Mouse (Mus musculus) forebrain, embryonic 10.5 days (tissue): ENCODE measurements around the gene Cd33. TPM values are rescaled to one million over a fixed set of nuclear protein-coding genes. Genes with fewer than 3 reads are reported as not detected.

Experiments
- DNase-seq: peaks from one replicate; pipeline ENCODE4 v3.0.0-alpha.2; 2017; ENCODE audit warnings: low spot score; ENCODE audit errors: extremely low spot score
- H3K27ac ChIP-seq: fragments of 300-500 bp; sonication (generic); 2 replicates; pipeline ENCODE4 v1.5.1; 2016; ENCODE audit warnings: mild to moderate bottlenecking
- H3K27me3 ChIP-seq: fragments of 300-500 bp; sonication (generic); 2 replicates; pipeline ENCODE4 v1.6.1; 2016; ENCODE audit warnings: mild to moderate bottlenecking; ENCODE audit not compliant: poor library complexity, severe bottlenecking
- H3K36me3 ChIP-seq: fragments of 300-500 bp; sonication (generic); replicated peaks from 2 replicates; pipeline ENCODE4 v1.6.1; 2016; ENCODE audit warnings: mild to moderate bottlenecking, moderate library complexity
- H3K4me1 ChIP-seq: fragments of 300-500 bp; sonication (generic); 2 replicates; pipeline ENCODE4 v1.6.1; 2016
- H3K4me3 ChIP-seq: fragments of 300-500 bp; sonication (generic); 2 replicates; pipeline ENCODE4 v1.5.1; 2016; ENCODE audit warnings: mild to moderate bottlenecking, moderate library complexity
- H3K9me3 ChIP-seq: fragments of 300-500 bp; sonication (generic); 2 replicates; pipeline ENCODE4 v1.6.1; 2016; ENCODE audit warnings: mild to moderate bottlenecking, moderate library complexity
- WGBS: fragments of 180-500 bp; shearing (Covaris S2); methylation state at CpG from one replicate; pipeline ENCODE4 v1.1.7; 2016; 5-methylcytosine and 5-hydroxymethylcytosine counted together
- polyA plus RNA-seq: library from polyadenylated mRNA; unstranded; fragments of >200 nt; fragmentation: Nextera tagmentation; extraction: Ambion mirVana; gene quantifications from 2 replicates; pipeline ENCODE4 v1.2.1, GENCODE M21; 2016

Cd33 gene
- polyA plus RNA-seq, 1 experiment from 2014 or later, result 0.86 TPM

DNA sequence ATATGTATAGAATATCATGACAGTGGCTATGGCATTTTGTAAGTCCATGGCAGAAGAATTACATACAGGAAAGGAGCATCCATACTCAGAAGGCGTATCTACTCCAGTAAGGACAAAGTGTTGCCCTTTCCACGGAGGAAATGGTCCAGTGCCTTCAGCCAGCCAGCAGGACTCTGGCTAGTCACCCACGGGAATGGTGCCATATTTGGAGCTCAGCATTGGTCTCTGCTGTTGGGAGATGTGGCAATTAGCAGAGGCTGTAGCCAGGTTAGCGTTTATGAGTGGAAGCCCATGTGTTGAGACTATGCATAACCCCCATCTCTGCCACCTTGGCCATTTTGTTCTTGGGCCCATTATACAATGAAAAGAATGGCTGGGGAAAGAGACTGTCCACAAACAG, 4.0 kb upstream of the Cd33 start:
- WGBS, result 82% methylated on average over 4 of the region's 4 CpGs
- no peak for DNase-seq
- Histone ChIP-seq H3K27me3 (no peaks in the 10 kb centered on the region), H3K27ac (no peak overlapping the region), H3K9me3 (no peaks in the 10 kb centered on the region), H3K36me3 (no peaks in the 10 kb centered on the region), H3K4me1 (no peaks in the 10 kb centered on the region), H3K4me3 (no peak overlapping the region)

DNA sequence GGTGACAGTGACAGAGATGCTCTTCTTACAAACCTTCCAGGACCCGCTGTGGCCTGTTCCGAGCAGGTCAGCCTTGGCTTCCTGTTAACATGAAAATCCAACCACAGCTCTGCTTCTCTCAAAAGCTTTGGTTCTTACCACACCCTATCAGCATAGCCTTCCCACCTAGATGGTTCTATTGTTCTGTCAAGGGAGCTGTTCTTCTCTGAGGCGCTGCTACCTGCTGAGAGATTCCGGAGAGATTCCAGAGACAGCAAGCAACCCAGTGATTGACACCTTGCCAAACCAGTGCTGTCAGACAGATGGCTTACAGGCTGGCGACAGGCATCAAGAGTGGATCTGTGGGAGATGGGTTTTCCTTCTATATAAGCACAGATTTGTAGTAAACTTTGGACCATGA, 3.4 kb upstream of the Cd33 start:
- no peak for DNase-seq
- 43% methylated on average over 5 of the region's 5 CpGs for WGBS
- Histone ChIP-seq H3K27me3 (no peaks in the 10 kb centered on the region), H3K36me3 (no peaks in the 10 kb centered on the region), H3K27ac (no peak overlapping the region), H3K9me3 (no peaks in the 10 kb centered on the region), H3K4me3 (no peak overlapping the region), H3K4me1 (no peaks in the 10 kb centered on the region)

DNA sequence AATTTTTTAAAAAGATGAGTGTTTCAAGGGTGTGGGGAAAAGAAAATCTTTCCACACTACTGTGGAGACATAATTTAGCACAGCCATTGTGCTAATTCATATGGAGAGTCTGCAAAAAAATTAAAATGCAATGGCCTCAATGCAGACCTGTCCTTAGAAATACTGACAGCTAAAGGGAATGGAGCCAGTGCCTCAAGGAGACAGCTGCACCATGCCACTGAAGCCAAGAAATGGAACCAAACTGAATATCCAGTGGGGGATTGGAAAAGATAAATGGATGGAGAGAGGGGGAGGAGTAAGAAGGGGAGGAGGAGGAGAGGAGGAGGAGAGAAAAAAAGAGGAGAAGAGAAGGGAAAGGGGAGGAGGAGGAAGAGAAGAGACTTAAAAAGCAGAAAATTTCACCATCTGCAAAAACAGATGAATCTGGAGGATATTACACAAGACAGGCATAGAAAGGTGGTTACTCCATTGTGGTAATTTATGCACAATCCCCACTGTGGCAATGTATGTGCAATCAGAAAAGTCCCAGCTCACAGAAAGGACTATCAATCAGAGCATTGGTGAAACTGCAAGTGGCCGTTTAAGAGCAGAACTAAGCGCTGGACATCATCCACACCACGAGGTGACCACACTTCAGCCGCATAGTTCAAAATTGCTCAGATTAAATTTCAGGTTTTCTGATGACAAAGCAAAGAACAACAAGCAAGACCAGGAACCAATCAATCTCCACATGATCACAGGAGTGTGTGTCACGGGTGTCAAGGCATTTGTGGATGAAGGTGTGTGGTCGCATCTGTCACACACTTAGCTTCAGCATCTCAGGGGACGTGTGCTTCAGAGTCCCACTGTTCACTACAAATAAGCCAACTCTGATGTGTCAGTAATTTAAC, 1.7 kb upstream of the Cd33 start:
- Histone ChIP-seq H3K4me1 (no peaks in the 10 kb centered on the region), H3K9me3 (no peaks in the 10 kb centered on the region), H3K27ac (no peak overlapping the region), H3K4me3 (no peak overlapping the region), H3K27me3 (no peaks in the 10 kb centered on the region), H3K36me3 (no peaks in the 10 kb centered on the region)
- DNase-seq, result no peak
- WGBS, result 82% methylated on average over 7 of the region's 7 CpGs

DNA sequence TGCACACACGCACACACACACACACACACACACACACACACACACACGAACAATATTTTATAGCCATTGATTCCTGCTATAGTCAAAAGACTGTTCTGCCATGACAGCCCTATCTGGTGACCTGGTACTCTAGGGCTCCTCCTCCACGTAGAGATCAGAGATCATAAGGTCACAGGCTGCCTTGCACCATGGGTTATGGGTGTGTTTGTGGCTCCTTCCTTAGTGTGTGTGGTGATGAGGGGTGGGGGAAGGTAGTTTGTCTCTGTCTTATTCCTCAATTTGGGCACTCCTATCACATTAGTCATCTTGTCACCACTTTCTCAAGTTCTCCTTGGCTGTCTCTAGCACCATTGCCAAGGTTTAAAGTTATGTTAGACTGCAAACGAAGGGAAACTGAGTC, 5.7 kb downstream of the Cd33 start:
- no peak for DNase-seq
- 77% methylated on average over 4 of the region's 4 CpGs for WGBS
- Histone ChIP-seq H3K36me3 (no peaks in the 10 kb centered on the region), H3K27ac (no peak overlapping the region), H3K4me3 (no peak overlapping the region), H3K9me3 (no peaks in the 10 kb centered on the region; the same call in 1 of the 2 replicates), H3K27me3 (no peaks in the 10 kb centered on the region), H3K4me1 (no peaks in the 10 kb centered on the region)

DNA sequence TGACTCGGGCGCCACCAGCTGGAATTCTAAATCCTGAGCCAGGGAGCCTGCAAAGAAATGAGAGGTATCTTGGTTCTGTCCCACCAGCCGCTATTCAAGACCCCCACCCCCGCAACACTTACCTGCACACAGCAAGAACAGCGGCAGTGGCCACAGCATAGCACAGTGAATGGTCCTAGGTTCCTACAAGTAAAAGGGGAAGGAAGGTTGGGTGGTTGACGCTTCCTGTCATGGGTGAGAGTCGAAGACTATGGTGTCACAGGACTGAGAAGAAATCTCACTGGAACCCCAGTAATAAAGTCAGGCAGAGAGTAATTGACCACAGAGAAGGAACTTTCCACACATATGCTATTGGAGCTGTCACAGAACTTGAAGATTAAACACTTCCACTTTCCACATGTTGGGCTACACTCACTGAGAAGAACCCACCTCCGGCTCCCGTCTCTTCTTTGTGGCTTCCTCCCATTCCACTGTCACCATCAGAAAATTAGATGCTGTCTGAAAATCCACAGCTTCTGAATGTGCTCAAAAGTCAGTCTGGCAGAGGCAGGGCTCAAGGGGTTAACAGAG, 11.2 kb downstream of the Cd33 start:
- no peaks in the 10 kb centered on the region for H3K36me3 ChIP-seq
- H3K4me3 ChIP-seq, result no peak overlapping the region
- no peak overlapping the region for H3K27ac ChIP-seq
- 91% methylated on average over 9 of the region's 9 CpGs for WGBS
- no peak for DNase-seq
- H3K9me3 ChIP-seq, result no peaks in the 10 kb centered on the region; the same call in 1 of the 2 replicates
- H3K27me3 ChIP-seq, result no peaks in the 10 kb centered on the region
- no peaks in the 10 kb centered on the region for H3K4me1 ChIP-seq

DNA sequence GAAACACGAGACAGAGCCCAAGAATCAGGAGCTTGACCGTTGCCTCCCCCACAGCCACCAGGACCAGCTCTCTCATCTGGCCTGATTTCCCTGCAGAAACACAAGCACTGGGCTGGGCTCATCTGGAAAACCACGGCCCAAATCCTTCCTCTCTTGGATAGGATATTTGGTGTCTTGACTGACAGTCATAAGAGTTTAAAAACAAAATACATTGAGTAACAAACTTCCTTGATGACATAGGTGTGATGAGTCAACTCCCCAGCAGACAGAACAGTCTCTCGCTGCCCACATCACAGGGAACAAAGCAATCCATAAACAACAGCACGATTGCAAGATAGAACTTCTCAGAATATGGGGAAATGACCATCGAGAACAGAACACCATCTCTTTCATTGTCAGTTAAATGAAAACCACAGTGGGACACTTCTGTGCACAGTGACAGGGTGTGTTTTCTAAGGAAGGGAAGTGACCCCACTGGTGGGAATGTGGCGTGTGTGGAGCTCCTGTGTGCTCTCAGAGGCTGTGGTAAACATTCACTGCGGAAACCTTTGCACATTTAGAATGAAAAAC, 13.9 kb downstream of the Cd33 start:
- Histone ChIP-seq H3K9me3 (no peaks in the 10 kb centered on the region; the same call in 1 of the 2 replicates), H3K36me3 (no peaks in the 10 kb centered on the region), H3K4me3 (no peak overlapping the region), H3K4me1 (no peaks in the 10 kb centered on the region), H3K27me3 (no peaks in the 10 kb centered on the region), H3K27ac (no peak overlapping the region)
- DNase-seq, result no peak
- 85% methylated on average over 8 of the region's 8 CpGs for WGBS

DNA sequence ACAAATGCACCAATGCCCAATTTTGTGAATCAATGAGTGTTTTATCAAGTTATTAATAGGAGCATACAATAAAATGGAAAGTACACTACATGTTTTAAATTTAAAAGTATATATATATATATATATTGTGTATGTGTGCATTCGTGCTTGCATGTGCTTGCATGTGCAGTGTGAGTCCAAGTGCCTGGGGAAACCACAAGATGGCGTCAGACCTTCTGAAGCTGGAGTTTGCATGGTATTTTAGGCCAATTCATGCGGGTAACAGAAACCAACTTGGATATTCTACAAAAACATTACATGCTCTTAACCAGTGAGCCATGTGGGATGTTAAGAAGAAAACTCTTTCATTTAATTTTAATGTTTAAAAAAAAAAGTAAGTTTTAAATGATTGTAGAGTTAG, 18.9 kb downstream of the Cd33 start:
- Histone ChIP-seq H3K4me1 (no peaks in the 10 kb centered on the region), H3K4me3 (no peak overlapping the region), H3K36me3 (no peaks in the 10 kb centered on the region), H3K27ac (no peak overlapping the region), H3K27me3 (no peaks in the 10 kb centered on the region), H3K9me3 (no peaks in the 10 kb centered on the region)
- 52% methylated on average over 3 of the region's 3 CpGs for WGBS
- DNase-seq, result no peak

DNA sequence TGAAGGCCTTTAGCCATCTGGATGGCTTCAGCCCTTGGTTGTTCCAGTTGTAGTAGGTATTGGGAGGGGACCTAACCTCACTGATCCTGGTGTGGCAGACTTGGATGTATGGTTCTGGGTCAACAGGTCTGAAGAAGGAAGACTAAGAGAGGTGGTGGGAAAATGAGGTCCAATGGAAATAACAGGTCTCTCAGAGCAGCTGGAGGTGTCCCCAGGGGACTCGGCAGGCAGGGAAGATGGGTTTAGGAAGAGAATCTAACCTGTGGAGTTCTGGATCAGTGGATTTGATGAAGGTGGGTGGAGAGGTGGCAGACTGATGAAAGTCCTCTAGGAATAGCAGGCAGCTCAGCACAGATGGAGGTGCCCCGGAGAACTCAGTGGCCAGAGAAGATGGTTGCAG, 21.5 kb downstream of the Cd33 start:
- no peaks in the 10 kb centered on the region for H3K4me1 ChIP-seq
- H3K36me3 ChIP-seq, result no peaks in the 10 kb centered on the region
- no peak for DNase-seq
- no peak overlapping the region for H3K4me3 ChIP-seq
- no peak overlapping the region for H3K27ac ChIP-seq
- no peaks in the 10 kb centered on the region for H3K9me3 ChIP-seq
- H3K27me3 ChIP-seq, result no peaks in the 10 kb centered on the region
- WGBS, result 91% methylated on average over 2 of the region's 2 CpGs

DNA sequence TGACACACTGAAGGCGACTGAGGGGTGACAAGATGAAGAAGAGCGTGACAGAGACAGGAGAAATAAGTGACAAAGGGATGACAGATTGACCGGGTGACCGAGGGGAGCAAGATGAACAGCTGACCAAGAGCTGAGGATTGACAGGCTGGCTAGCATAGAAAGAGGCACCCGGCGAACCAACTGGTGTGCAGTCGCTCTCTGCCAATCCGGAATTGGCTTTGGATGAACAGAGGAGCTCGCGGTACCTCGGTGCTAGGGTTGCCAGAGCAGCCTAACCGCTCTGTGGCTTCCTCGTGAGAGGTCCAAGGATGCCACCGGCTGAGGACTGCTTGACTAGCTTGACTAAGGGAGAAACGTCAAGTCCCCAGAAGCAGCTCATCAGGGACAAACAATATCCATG, 25.9 kb downstream of the Cd33 start:
- 89% methylated on average over 15 of the region's 15 CpGs for WGBS
- no peak for DNase-seq

DNA sequence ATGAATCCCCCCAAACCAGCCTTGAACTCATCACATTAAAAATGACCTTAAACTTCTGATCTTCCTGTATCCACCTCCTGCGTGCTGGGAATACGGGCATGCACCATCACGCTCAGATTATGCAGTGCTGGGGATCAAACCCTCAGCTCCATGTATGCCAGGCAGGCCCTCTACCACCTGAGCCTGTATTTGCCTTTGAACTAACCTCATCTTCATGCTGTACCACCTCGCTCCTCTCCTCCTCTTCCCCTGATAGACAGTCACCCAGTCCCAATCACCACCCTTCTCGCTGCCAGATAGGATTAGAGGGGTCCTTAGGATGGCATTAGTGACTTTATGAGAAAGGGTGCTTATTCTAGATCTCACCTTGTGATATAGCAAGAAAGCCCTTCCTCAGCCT, 29.2 kb downstream of the Cd33 start:
- no peak for DNase-seq

More for the DNA sequence above, 25.9 kb downstream of the Cd33 start:
- H3K9me3 ChIP-seq, result no peaks in the 10 kb centered on the region
- no peak overlapping the region for H3K4me3 ChIP-seq
- H3K27ac ChIP-seq, result no peak overlapping the region
- no peaks in the 10 kb centered on the region for H3K4me1 ChIP-seq
- H3K27me3 ChIP-seq, result no peaks in the 10 kb centered on the region
- no peaks in the 10 kb centered on the region for H3K36me3 ChIP-seq

DNA sequence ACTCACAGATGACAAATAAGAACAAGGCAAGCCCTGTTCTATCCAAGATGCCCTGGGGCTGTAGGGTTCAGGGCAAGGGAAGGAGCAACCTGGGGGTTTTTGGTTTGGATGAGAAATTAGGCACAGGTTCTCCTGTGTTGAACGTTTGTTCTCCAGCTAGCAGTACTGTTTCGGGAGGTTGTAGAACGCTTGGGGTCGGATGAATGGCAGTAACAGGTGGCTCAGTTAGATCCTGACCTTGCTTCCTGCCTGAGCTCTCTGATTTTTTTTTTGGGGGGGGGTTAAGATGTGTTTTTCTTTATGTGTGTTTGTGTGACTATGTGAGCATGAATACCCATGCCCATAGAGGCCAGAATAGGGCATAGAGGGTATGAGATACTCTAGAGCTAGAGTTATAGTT, 31.7 kb downstream of the Cd33 start:
- H3K27ac ChIP-seq, result no peak overlapping the region
- no peaks in the 10 kb centered on the region for H3K9me3 ChIP-seq
- no peak for DNase-seq
- H3K4me3 ChIP-seq, result no peak overlapping the region
- H3K36me3 ChIP-seq, result no peaks in the 10 kb centered on the region
- 86% methylated on average over 4 of the region's 4 CpGs for WGBS
- H3K4me1 ChIP-seq, result no peaks in the 10 kb centered on the region
- H3K27me3 ChIP-seq, result no peaks in the 10 kb centered on the region

More for the DNA sequence above, 29.2 kb downstream of the Cd33 start:
- no peak overlapping the region for H3K4me3 ChIP-seq
- H3K36me3 ChIP-seq, result no peaks in the 10 kb centered on the region
- H3K27me3 ChIP-seq, result no peaks in the 10 kb centered on the region
- WGBS, result 86% methylated on average over 5 of the region's 5 CpGs
- H3K9me3 ChIP-seq, result no peaks in the 10 kb centered on the region
- H3K27ac ChIP-seq, result no peak overlapping the region
- H3K4me1 ChIP-seq, result no peaks in the 10 kb centered on the region

DNA sequence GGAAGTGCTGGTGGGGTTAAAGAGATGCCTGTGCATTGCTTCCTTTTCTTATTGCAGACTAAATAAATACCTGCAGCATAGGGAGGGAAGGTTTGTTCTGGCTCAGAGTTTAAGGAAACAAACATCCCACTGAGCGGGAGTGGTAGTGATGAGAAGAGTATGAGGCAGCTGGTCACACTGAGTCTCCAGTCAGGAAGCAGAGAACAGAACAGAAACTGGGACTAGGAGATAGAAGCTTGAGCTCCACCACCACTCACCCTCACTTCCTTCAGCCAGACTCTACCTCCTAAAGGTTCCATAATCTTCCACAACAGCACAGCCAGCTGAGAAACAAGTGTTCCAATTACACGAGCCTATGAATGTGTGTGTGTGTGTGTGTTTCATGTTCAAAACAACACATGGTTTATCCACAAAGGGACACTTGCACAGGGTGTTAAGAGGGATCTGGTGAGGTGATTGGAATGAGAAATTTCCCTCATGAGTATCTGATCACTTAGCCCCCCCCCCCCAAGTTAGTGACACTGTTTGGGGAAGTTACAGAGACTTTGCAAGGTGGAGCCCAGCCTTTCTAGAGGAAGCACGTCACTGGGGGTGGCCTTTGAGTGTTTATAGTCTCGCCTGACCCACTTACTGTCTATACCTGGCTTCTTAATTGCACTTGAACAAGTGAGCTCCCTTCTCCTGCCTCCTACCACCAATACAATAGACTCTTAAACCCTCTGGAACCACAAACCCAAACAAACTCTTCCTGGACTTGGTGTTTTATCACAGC, 32.3 kb downstream of the Cd33 start:
- 60% methylated on average over 4 of the region's 4 CpGs for WGBS
- H3K36me3 ChIP-seq, result no peaks in the 10 kb centered on the region
- H3K4me3 ChIP-seq, result no peak overlapping the region
- no peaks in the 10 kb centered on the region for H3K27me3 ChIP-seq
- no peaks in the 10 kb centered on the region for H3K4me1 ChIP-seq
- no peak overlapping the region for H3K27ac ChIP-seq
- DNase-seq, result no peak
- no peaks in the 10 kb centered on the region for H3K9me3 ChIP-seq
